Mouse (Mus musculus) natural killer cell, adult 2 months (primary cell): ENCODE data around the gene Ric8a.
A peak's percentile ranks its signal among the peaks of the same experiment; 100 is the strongest.

Source experiments
- DNase-seq, 2 experiments: peaks; one replicate each; pipeline ENCODE4 v3.0.0; 2022; ENCODE audit warnings: low spot score in 2 of 2

Ric8a gene

DNA sequence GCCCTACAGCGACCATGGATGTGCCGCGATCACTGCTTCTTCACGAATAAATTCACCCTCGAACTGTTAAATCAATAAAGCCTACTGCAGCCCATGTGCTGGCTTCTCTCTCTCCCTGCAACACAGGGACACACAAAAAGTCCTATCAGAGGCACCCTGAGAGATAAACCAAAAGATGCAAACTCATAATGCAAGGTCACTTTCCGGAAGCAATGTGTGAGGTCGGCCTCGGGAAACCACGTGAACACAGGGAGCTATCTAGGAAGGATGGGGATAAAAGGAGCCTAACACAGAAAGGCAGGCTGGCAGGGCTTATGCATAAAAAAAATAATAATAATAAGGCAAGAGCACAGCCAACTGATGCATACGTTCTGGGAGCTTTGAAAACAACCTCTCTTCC is 10.1 kb upstream of the Ric8a start:
- no peak for DNase-seq

DNA sequence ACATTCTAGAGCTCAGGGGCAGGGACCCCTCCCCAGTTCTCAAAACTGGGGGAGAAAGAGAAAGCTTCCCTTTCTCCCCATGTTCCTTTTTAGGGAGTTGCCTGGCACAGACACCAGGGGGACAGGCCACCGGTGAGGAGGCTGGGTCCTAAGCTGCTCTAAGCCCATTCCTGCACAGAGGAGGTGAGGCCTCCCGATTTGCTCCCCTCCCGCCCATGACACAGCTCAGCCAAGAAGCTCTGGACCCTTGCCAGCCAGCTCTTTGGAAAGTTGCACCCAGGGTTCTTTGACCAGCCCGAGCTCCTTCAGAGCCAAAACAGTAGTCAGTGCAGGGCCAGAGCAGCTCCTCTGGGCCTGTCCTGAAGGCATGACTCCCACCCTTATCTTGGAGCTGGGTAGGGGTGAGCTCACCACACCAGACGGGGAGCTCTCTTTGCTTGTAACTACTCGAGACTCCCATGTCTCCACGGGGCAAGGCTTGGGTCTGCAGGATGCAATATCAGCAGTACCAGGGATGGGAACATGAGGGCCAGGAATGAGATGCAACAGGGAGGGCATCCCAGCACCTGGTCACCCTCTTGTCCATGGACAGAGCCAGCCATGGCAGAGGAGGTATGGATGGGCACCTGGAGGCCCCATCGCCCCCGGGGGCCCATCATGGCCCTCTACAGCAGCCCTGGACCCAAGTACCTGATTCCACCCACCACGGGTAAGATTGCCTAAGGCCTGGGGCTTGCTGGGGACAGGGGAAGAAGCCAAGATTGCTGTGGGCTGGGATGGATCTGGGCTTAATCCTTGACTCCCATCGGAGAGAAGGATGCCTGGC is 8.8 kb upstream of the Ric8a start, which contains the start of gene Odf3:
TSS of gene Odf3 (plus strand) at position 51 of the 826 bp plus-strand sequence.
- DNase-seq = no peak

DNA sequence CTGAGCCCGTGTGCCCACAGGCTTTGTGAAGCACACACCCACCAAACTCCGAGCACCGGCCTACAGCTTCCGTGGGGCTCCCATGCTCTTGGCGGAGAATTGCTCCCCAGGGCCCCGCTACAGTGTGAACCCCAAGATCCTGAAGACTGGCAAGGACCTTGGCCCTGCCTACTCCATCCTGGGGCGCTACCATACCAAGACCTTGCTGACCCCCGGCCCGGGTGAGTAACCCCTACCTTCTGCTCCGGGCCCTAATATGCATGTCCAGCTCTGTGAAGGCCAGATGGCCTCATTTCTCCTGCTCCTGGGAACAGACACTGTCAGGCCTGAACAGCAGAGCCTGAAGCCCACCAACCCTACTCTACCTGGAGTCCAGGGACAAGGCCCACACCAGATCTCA is 8.2 kb upstream of the Ric8a start:
- DNase-seq = no peak

DNA sequence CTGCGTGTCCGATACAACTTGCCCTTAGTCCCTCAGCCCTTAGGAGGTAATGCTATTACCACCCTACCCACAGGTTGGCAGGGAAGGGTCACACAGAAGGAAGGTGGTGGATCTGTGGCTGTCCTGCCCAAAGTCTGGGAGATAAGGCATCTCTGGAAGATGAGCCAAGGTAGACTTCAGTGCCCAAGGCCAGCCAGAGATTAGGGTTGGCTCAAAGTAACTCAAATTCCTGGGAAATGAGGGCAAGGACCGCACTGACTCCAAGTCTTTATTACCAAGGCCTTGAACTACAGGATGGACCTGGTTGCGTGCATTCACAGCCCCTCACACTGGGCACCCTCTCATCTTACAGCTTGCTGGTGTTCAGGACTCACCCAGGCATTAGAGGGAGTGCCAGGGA is 4.8 kb upstream of the Ric8a start:
- DNase-seq = no peak

DNA sequence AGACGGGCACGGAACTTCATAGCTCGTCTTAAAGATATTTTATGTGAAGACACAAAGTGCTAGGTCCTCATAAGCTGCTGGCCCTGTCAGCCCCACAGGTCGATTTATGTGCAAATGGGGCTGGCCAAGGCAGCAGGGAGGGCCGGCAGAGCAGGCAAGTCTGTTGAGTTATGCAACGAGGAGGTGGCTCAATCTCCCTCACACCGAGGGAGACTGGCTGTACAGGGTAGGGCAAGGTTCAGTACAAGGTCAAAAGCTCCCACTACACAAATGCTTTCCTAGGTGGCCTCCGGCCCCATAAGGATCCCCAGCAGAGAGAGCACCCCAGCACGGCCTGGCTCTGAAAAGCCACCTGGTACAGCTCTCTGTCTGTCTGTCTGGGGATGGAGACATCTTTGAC is 3.4 kb upstream of the Ric8a start:
- DNase-seq = no peak

DNA sequence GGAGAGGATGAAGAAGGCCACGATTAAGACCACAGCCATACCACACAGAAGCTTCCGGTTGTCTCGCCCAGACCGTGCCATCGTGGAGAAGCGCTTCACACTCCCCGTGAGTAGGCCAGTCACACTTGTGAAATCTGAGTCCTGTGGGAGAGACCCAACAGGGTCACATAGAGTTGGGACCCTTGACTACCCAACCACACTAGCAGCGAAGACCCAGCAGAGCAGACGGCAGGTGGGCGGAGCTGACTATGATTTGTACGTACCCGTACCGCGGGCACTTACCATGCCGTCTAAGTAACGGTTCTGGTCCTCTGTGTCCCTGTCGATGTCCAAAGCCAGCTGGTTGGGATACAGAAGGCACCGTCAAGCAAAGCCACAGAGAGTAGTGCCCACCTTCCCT is 2.3 kb upstream of the Ric8a start:
- no peak for DNase-seq

DNA sequence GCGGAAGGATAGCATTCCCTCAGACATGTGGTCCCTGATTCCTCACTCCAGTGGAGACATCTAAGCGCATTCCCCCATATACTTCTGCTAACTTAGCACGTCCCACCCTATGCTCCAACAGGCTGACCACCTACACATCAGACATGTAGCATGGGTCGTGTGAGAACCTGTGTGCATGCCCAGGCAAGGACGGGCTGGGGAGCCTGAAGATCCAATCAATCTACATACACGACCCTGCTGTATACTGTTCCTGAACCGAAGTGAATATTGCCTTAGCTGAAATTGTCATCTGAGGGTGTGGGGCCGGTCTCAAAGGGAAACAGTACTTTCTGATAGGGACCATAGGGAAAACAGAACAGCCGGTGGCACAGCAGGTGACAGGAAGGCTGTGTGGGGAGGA is 1.6 kb upstream of the Ric8a start:
- DNase-seq = no peak

DNA sequence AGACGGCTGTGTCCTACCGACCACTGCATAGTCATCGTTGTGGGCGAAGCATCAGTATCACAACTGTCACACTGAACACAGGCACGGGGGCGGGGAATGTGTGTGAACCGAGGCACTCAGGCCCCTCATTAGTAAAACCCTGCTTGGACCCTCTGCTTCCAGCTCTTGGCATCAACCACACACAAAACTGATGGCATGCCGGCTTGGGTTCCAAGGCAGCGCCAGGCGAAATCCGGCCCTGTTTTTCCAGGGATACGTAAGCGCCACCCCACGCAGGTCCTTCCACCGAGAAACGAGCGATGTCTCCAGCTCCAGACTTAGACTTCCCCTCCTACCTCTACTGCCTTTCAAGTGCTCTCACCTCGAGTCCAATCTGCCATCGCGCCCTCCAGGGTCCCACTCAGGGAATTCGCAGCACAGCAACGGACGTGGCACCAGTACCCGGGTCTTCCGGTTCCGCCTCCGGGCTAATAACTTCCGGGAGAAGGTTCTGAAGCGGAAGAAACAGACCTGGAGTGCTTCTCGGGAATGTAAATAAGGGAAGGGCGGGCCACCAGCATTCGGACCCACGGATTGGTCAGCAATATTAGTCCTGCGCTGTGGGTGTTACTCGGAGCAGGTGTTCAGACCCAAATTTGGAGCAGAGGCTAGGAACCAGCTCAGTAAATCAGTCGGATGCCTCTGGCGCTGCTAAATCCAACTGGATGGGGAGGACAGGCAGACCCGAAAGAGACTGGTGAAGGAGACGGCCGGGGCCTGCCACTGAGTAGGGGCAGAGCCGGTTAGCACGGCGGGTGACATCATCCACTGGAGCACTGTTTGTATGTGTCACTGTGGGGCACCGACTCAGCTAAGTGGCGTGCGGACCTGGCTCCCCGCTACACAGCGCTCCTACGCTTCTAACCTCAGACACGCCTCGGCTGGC is 635 bp upstream of the Ric8a start, which contains the start of gene Gm45785:
TSS of gene Gm45785 (minus strand) at position 472 of the 925 bp plus-strand sequence.
- DNase-seq = peak; percentile 74 to 75

DNA sequence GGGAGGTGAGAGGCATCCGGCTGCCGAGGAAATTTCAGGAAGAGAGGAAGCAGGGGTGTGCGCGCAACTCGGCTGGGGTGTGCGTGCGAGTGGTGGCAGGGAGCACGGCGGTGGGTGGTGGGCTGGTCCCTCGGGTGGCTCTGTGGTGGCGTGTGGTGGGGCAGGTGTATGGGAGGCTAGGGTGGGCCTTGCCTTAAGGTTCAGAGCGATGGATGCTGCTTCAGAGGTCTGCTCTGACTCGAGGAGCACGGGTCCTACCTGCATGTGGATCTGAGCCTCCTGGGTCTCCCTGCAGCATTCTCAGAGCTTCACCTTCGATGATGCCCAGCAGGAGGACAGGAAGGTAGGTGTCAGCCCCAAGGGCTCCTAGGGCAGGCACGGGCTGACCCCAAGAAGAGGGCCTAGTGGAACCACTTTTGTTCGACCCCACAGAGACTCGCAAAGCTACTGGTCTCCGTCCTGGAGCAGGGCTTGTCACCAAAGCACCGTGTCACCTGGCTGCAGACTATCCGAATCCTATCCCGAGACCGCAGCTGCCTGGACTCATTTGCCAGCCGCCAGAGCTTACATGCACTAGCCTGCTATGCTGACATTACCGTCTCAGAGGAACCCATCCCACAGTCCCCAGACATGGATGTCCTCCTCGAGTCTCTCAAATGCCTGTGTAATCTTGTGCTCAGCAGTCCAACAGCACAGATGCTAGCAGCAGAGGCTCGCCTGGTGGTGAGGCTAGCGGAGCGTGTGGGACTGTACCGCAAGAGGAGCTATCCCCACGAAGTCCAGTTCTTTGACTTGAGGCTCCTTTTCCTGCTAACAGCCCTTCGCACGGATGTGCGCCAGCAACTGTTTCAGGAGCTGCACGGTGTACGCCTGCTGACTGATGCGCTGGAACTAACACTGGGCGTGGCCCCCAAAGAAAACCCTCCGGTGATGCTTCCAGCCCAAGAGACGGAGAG is 1.1 kb downstream of the Ric8a start, which contains the start of gene Bet1l:
TSS of gene Bet1l (minus strand) at position 28 of the 956 bp plus-strand sequence.
- no peak for DNase-seq

DNA sequence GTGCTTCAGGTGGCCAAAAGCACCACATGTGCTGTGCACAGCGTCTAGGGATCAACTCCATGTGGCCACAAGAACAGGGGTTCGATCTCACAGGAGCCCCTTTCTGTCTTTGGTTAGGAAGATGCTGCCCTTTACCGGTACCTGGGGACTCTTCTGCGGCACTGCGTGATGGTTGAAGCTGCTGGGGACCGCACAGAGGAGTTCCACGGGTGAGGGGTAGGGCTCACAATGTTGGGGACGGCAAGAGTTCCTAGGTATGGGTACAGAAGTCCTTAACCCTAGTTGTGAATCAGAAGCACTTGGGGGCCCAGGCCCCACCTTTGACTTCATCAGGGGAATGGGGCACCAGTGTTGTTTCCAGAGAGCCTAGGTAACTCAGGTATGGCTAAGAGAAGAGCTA is 2.0 kb downstream of the Ric8a start:
- no peak for DNase-seq

DNA sequence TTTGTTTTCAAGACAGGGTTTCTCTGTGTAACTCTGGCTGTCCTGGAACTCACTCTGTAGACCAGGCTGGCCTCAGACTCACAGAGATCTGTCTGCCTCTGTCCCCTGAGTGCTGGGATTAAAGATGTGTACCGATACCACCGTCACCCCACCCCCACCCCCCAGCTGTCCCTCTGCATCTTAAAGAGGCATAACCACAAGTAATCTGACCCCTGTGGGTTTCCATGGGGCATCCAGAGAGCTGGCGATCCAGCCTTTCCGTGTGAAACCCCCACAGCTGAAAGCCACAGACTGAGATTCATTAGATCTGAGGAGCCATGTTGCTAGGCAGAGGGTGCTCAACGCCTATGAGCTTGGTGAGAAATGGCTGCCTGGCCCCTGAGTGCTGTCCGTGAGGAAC is 3.2 kb downstream of the Ric8a start:
- no peak for DNase-seq

DNA sequence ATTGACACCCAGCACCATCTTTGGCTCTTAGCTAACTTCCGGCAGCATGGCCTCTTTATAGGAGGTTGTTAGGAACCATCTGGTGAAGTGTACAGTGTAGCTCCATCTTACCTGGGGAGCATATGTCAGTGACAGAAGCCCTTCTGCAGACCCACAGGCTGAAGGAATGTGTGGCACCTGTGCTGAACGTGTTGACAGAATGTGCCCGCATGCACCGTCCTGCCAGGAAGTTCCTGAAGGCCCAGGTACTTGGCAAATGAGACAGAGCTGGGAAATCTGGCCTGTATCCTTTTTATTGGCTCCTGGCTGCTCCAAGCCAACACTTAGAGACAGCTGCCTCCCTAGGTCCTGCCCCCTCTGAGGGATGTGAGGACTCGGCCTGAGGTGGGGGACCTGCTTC is 4.0 kb downstream of the Ric8a start:
- no peak for DNase-seq

DNA sequence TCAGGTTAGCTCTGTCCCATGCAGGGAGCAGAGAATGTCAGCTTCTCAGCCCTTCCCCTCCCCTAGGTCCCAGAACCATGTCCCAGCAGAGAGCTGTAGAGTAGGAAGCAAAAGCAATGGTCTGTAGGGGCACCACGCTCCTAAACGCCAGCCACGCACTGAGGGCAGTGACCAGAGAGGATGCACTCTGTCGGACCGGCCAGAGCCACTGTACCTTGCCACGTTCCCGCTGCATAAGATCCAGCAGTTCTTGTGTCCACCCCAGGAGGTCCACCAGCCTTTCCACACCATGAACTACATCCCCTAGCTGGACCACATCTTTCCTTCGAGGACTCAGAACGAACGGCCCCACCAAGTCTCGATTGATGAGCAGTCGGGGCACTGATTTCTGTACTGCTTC is 8.0 kb downstream of the Ric8a start:
- DNase-seq = no peak

DNA sequence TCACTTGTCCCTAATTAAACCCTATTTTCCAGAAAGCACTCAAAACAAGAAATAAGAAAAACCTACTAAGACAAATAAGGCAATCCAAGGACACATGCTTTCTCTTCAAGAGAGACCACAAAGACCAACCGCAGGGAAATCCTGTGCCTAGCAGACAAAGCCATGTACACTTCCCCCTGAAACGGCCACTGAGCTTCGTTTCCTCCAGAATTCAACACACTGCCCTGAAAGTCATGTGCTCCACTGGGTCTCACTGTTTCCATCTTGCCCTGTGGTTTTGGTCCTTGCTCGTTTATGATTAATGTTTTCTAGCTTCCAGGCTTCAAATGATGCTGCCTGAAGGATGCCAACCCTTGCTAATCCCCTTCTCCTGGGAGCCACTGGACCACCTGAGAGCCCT is 17.5 kb downstream of the Ric8a start:
- no peak for DNase-seq

DNA sequence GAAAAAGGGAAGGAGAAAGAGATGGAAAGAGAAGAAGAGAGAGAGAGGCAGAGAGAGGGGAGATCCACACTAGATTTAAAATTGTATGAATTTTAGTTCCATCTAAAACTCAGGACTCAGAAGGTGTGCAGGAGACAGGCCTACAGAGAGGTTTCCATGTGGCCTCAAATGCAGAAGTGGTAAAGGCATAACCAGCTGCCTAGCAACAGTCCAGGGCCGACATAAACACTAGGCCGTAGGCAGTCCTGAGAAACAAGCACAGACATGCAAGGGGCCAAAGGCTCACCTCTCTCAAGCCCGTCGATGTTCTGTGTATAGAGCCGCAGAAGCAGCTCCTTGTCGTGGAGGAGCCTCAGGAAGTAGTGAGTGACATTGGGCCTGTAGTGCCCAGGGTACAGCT is 20.6 kb downstream of the Ric8a start:
- DNase-seq = peak in 1 of 2 experiments; percentile 13

DNA sequence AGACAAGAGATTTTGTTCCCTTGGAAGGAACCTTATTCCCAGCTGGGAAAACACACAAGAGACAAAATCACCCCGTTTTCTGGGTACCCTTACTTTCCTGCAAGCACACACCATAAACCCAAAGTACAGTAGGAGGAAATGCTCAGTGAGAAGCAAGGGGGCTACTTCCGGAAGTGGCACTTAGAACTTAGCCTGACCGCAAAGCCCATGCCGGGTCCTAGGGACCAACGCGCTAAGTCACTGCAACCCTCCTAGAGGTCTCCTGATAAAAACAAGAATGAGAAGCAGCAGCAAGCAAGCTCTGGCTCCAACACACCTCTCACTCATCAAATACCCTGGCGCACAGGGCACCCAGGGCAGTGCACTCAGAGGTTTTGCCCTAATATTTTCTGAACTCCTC is 22.6 kb downstream of the Ric8a start:
- peak; percentile 13 to 46 for DNase-seq

DNA sequence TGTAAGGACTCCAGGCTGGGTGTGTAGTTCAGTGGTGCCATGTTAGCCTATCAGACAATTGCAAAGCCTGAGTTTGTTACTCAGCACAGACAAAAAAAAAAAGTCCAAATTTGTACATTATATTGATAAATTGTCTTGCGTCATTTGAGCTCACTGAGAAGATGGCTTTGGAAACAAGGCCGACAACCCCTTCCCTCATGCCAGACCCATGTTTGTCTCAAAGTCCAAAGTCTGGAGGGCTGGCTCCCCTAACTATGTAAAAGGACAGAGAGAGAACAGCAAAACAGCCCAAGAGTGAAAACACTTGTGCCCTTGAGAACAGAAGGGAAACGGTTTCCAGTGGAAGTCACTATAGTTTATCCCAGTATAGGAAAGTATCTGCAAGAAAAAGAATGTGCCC is 23.7 kb downstream of the Ric8a start:
- DNase-seq = no peak

DNA sequence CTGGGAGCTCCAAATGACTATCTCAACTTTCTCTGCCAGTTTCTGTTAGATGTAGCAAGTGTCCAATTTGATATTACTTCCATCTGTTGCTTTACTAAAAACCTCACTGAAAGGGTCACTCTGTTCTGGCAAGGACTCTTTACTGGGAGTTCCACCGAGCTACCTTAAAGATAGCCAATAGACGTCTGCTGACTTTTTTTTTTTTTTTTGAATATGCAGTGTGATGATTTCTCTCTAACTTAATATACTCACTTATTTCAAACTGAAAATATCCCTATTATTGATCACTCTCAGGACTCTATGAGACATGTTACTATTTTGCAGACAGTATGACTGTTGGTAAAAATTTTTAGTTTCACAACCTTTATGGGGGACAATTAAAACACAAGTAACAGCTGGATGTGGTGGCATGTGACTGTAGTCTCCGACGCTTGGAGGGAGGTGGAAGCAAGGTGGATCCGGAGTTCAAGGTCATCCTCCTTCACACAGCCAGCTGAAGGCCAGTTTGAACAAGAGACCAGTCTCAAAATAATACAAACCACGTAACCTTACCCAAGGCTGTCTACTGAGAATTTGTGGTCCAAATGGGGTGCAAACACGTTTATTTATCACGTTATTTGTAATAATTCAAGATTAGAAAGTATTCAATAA is 24.2 kb downstream of the Ric8a start:
- no peak for DNase-seq

DNA sequence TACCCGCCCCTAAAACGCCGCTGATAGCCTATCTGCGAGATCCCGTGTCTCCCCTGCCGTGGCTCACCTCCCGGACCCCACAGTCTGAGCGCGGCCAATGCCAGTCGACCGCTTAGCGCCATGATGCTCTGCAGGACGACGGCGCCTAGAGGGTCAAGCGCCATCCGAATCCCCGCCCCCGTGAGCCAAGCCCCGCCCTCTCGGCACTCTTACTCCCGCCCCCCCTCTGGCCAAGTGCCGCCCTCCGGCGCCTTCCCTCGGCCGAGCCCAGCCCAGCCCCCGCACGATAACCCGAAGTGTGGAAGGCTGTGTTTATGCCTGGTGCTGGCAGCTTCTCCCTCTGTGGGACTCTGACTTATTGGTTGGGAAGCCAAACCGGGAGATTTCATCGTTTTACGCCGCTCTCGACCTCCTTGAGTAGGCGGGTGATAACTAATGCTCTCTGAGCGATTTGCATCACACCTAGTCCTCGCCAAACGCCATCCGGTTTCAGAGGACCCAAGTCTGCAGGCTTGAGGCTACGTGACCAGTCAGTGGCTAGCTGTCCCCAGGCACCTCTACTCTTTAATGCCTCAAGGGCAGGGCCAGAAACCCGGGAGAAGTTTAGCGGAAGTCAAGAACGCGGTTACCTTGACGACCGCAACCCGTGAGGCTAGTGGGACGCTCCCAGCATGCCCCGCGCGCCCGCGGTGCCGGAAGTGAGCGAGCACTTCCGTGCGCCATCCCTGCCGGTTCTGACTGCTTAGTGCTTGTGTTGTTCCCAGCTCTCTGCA is 25.1 kb downstream of the Ric8a start, which contains the start of the genes Psmd13 and Sirt3:
TSS of gene Psmd13 (plus strand) at position 273 of the 773 bp plus-strand sequence.
TSS of gene Sirt3 (minus strand) at position 614 of the 773 bp plus-strand sequence.
- peak; percentile 90 for DNase-seq

DNA sequence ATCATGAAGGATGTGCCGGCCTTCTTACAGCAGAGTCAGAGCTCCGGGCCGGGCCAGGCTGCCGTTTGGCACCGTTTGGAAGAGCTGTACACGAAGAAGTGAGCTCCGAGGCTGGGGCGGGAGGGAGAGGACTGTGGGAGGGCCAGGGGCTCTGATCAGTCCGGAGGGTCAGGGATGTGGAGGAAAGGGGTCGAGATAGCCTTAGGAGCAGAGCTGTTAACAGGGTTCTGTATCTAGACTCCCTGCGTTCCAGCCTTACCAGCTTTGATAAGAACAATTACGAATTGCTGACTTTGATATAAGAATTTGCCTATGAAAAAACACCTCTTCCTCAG is 25.7 kb downstream of the Ric8a start:
- no peak for DNase-seq
